Mouse (Mus musculus) urinary bladder, adult 2 months (tissue): ENCODE data around the gene Npr3. TPM values are rescaled to one million over a fixed set of nuclear protein-coding genes. Genes with fewer than 3 reads are reported as not detected.

Experiments
- polyA plus RNA-seq: library from polyadenylated mRNA; depleted of rRNA; stranded (reverse); fragments of >200 nt; gene quantifications from 2 replicates; pipeline ENCODE4 v1.2.3, GENCODE M21; 2012; rRNA removed

Gene Npr3
- polyA plus RNA-seq, 1 experiment, result 3.7 TPM

Other genes with a start within 250 kb of the Npr3 start
- gene Sub1, start 89.7 kb upstream of the Npr3 start, polyA plus RNA-seq, result 129 and 172 TPM in 2 replicates
- gene Zfr, start 210.5 kb upstream of the Npr3 start, polyA plus RNA-seq, result 50.2 and 53.9 TPM in 2 replicates